Mouse (Mus musculus): ENCODE measurements at regions not wholly inside any gene's neighbourhood (a gene's known extent, or its start where the extent isn't known, plus 50 kb on each side); places are given as distances from the start of the nearest gene placed in this dataset.
A peak's percentile ranks its signal among the peaks of the same experiment; 100 is the strongest.

GRCm38 (mm10) chr16:22717462-22717861, 60.4 kb upstream of the Dgkg start:
- TF ChIP-seq CTCF (IDR thresholded peaks at IDR 0.05; ENCODE audit: low read depth) = peak; percentile 35; the same call in 1 of the 2 replicates
- TF ChIP-seq EP300 (IDR thresholded peaks at IDR 0.05; ENCODE audit: low read depth) = no peak

Data from liver, postnatal 0 days (tissue).